In genomic region chr10:36805265-36805664, GRCm38 (mm10) we compare ENCODE assay signal across 24 mouse cellular contexts.
DNase-seq lines count a peak whose midpoint lies in the region; ATAC-seq and TF ChIP-seq lines count a peak whose summit lies in the region.
"Had no signal": no experiment of that assay in that cellular context is flagged by ENCODE, and none has a peak within 500 bp of the region (broad histone marks: within the 10 kb centered on the region; RNA-seq: fewer than 3 reads in every experiment).

No protein-coding gene starts in this region.

- no peak overlapping the region for H3K4me3 ChIP-seq in forebrain, embryonic 14.5 days (ENCODE audit: low read depth, low read length)
- H3K4me3 ChIP-seq in forebrain, postnatal 0 days (ENCODE audit: low read depth, low read length): no peak overlapping the region
- H3K4me3 ChIP-seq in hindbrain, embryonic 14.5 days (replicated peaks; ENCODE audit: low read length): no peak overlapping the region
- no peak overlapping the region for H3K4me3 ChIP-seq in hindbrain, embryonic 10.5 days
- no peak overlapping the region for H3K4me3 ChIP-seq in midbrain, embryonic 14.5 days (replicated peaks; ENCODE audit: low read depth, low read length)
- H3K4me3 ChIP-seq: embryonic facial prominence, embryonic 15.5 days; erythroblast, embryonic 14.5 days; heart, embryonic 10.5 days had no signal

- no peak overlapping the region for H3K9ac ChIP-seq in forebrain, embryonic 14.5 days (ENCODE audit: low read length)
- H3K9ac ChIP-seq in forebrain, postnatal 0 days: no peak overlapping the region
- no peak overlapping the region for H3K9ac ChIP-seq in hindbrain, embryonic 14.5 days
- no peak overlapping the region for H3K9ac ChIP-seq in midbrain, embryonic 14.5 days (replicated peaks; ENCODE audit: low read length)
- H3K9ac ChIP-seq: embryonic facial prominence, embryonic 15.5 days had no signal

- TF ChIP-seq CTCF in forebrain, postnatal 0 days (IDR thresholded peaks at IDR 0.05; ENCODE audit: low read depth): no peak

- H3K27ac ChIP-seq in forebrain, embryonic 14.5 days (ENCODE audit: low read depth, low read length): no peak overlapping the region
- H3K27ac ChIP-seq in forebrain, postnatal 0 days (ENCODE audit: low read depth, low read length): no peak overlapping the region
- no peak overlapping the region for H3K27ac ChIP-seq in hindbrain, embryonic 14.5 days
- H3K27ac ChIP-seq in hindbrain, embryonic 10.5 days: no peak overlapping the region
- H3K27ac ChIP-seq in midbrain, embryonic 14.5 days (replicated peaks; ENCODE audit: low read depth, low read length): no peak overlapping the region
- H3K27ac ChIP-seq: embryonic facial prominence, embryonic 15.5 days; heart, embryonic 10.5 days had no signal

- H3K4me1 ChIP-seq in forebrain, embryonic 14.5 days (ENCODE audit: control insufficient read depth, insufficient read depth, low read length): no peaks in the 10 kb centered on the region
- H3K4me1 ChIP-seq in forebrain, postnatal 0 days (ENCODE audit: insufficient read depth): no peaks in the 10 kb centered on the region
- H3K4me1 ChIP-seq in hindbrain, embryonic 14.5 days (replicated peaks; ENCODE audit: control insufficient read depth, insufficient read depth, low read length): no peaks in the 10 kb centered on the region
- H3K4me1 ChIP-seq in hindbrain, embryonic 10.5 days (replicated peaks): peaks cover 30% of the 10 kb centered on the region
- no peaks in the 10 kb centered on the region for H3K4me1 ChIP-seq in midbrain, embryonic 14.5 days (ENCODE audit: control insufficient read depth, insufficient read depth, low read length)
- H3K4me1 ChIP-seq: embryonic facial prominence, embryonic 15.5 days; heart, embryonic 10.5 days had no signal

- H3K36me3 ChIP-seq in forebrain, embryonic 14.5 days (ENCODE audit: control insufficient read depth, insufficient read depth, low read length): no peaks in the 10 kb centered on the region
- no peaks in the 10 kb centered on the region for H3K36me3 ChIP-seq in forebrain, postnatal 0 days (ENCODE audit: insufficient read depth)
- H3K36me3 ChIP-seq in hindbrain, embryonic 14.5 days (replicated peaks; ENCODE audit: control insufficient read depth, insufficient read depth): no peaks in the 10 kb centered on the region
- no peaks in the 10 kb centered on the region for H3K36me3 ChIP-seq in hindbrain, embryonic 10.5 days
- H3K36me3 ChIP-seq in midbrain, embryonic 14.5 days (ENCODE audit: control insufficient read depth, insufficient read depth, low read length): no peaks in the 10 kb centered on the region
- H3K36me3 ChIP-seq: embryonic facial prominence, embryonic 15.5 days; heart, embryonic 10.5 days had no signal

- H3K4me2 ChIP-seq in forebrain, embryonic 14.5 days (ENCODE audit: low read length): no peak overlapping the region
- no peak overlapping the region for H3K4me2 ChIP-seq in forebrain, postnatal 0 days (ENCODE audit: low read depth)
- no peak overlapping the region for H3K4me2 ChIP-seq in hindbrain, embryonic 14.5 days (replicated peaks)
- no peak overlapping the region for H3K4me2 ChIP-seq in midbrain, embryonic 14.5 days (ENCODE audit: low read length)
- H3K4me2 ChIP-seq: embryonic facial prominence, embryonic 15.5 days had no signal

- H3K27me3 ChIP-seq in forebrain, embryonic 14.5 days (replicated peaks; ENCODE audit: control insufficient read depth, insufficient read depth, low read length): no peaks in the 10 kb centered on the region
- H3K27me3 ChIP-seq in forebrain, postnatal 0 days (ENCODE audit: insufficient read depth, low read length): no peaks in the 10 kb centered on the region
- H3K27me3 ChIP-seq in hindbrain, embryonic 14.5 days (ENCODE audit: control insufficient read depth, insufficient read depth, low read length): no peaks in the 10 kb centered on the region
- H3K27me3 ChIP-seq in hindbrain, embryonic 10.5 days (ENCODE audit: insufficient read depth, poor library complexity, severe bottlenecking): no peaks in the 10 kb centered on the region
- H3K27me3 ChIP-seq in midbrain, embryonic 14.5 days (ENCODE audit: control insufficient read depth, insufficient read depth, low read length): no peaks in the 10 kb centered on the region
- H3K27me3 ChIP-seq: embryonic facial prominence, embryonic 15.5 days had no signal

- ATAC-seq in forebrain, embryonic 14.5 days: 0 out of 2 replicates have a peak, but pooled peaks have one; percentile 34
- ATAC-seq in forebrain, postnatal 0 days: no peak
- peak; percentile 13; the same call in 1 of the 2 replicates for ATAC-seq in hindbrain, embryonic 14.5 days (ENCODE audit: low FRiP score)
- peak; percentile 48; the same call in 1 of the 2 replicates for ATAC-seq in midbrain, embryonic 14.5 days (ENCODE audit: low FRiP score, low TSS enrichment)
- ATAC-seq: hindbrain, embryonic 16.5 days; inflammation-experienced regulatory T-cells, adult 6 months; intestine, postnatal 0 days had no signal

- DNase-seq in forebrain, embryonic 14.5 days (ENCODE audit: low spot score): peak; percentile 19
- DNase-seq in forebrain, postnatal 0 days: no peak
- DNase-seq in hindbrain, embryonic 14.5 days (ENCODE audit: low spot score): no peak
- DNase-seq in hindbrain, embryonic 10.5 days (ENCODE audit: low spot score): no peak
- DNase-seq in A20 (ENCODE audit: low read depth, low spot score): peak; percentile 32
- peak; percentile 44 for DNase-seq in midbrain, embryonic 14.5 days
- DNase-seq in lung, postnatal 14 days: no peak
- DNase-seq in gastrocnemius, postnatal 4 days (ENCODE audit: low spot score in 2 of 2): no peak
- DNase-seq: adrenal gland, adult 2 months; adrenal gland, postnatal 25 days; cerebellum, adult 11 months; cerebellum, adult 8-10 months; cerebellum, postnatal 14 days; embryo, embryonic 11 days; gastrocnemius, postnatal 36 days; heart, adult 18-20 months; heart, postnatal 10 days; heart, postnatal 4 days had no signal

- no peaks in the 10 kb centered on the region for H3K9me3 ChIP-seq in forebrain, embryonic 14.5 days (replicated peaks; ENCODE audit: control insufficient read depth, low read length)
- H3K9me3 ChIP-seq in forebrain, postnatal 0 days (ENCODE audit: low read length): no peaks in the 10 kb centered on the region
- H3K9me3 ChIP-seq in hindbrain, embryonic 14.5 days (ENCODE audit: control insufficient read depth, low read length): no peaks in the 10 kb centered on the region
- no peaks in the 10 kb centered on the region for H3K9me3 ChIP-seq in hindbrain, embryonic 10.5 days
- H3K9me3 ChIP-seq in midbrain, embryonic 14.5 days (ENCODE audit: control insufficient read depth, low read length): no peaks in the 10 kb centered on the region
- H3K9me3 ChIP-seq: embryonic facial prominence, embryonic 15.5 days; heart, embryonic 10.5 days had no signal

- 56% methylated on average over 4 of the region's 4 CpGs for WGBS in forebrain, embryonic 14.5 days
- WGBS in forebrain, postnatal 0 days: 32% methylated on average over 4 of the region's 4 CpGs
- 44% methylated on average over 4 of the region's 4 CpGs for WGBS in hindbrain, embryonic 14.5 days
- 72% methylated on average over 4 of the region's 4 CpGs for WGBS in hindbrain, embryonic 10.5 days
- 40% methylated on average over 4 of the region's 4 CpGs for WGBS in midbrain, embryonic 14.5 days

Comparison
In these comparisons a context has a peak if more than half of its experiments do, and no peak if none do; other contexts are left out.
1. DNase-seq: peak in forebrain, embryonic 14.5 days (single experiment), A20 (single experiment) and midbrain, embryonic 14.5 days (single experiment); none in forebrain, postnatal 0 days (single experiment), hindbrain, embryonic 14.5 days (single experiment), hindbrain, embryonic 10.5 days (single experiment), lung, postnatal 14 days (single experiment) and gastrocnemius, postnatal 4 days (0 of 2).